ENCODE assay signal across 25 mouse cellular contexts in genomic region chr2:106631986-106632385, GRCm38 (mm10).
"Had no signal": no experiment of that assay in that cellular context is flagged by ENCODE, and none has a peak within 500 bp of the region (broad histone marks: within the 10 kb centered on the region; RNA-seq: fewer than 3 reads in every experiment).

No protein-coding gene starts in this region.

- ATAC-seq: forebrain, embryonic 13.5 days; forebrain, embryonic 14.5 days; forebrain, embryonic 15.5 days; forebrain, embryonic 16.5 days; forebrain, postnatal 0 days had no signal

- DNase-seq: cerebellum, adult 8-10 months; cerebellum, adult 9-10 months; cerebellum, adult 9-11 months; cerebellum, postnatal 25 days; cerebellum, postnatal 36 days; embryo, embryonic 11 days; forebrain, postnatal 0 days; gastrocnemius, adult 2 months; gastrocnemius, postnatal 10 days; gastrocnemius, postnatal 14 days; gastrocnemius, postnatal 25 days; gastrocnemius, postnatal 36 days; heart, adult 18-20 months; heart, adult 2 months had no signal

- H3K4me3 ChIP-seq: embryonic facial prominence, embryonic 10.5 days; embryonic facial prominence, embryonic 12.5 days; embryonic facial prominence, embryonic 13.5 days; embryonic facial prominence, embryonic 15.5 days; erythroblast, embryonic 14.5 days; forebrain, embryonic 10.5 days; forebrain, embryonic 12.5 days; forebrain, embryonic 13.5 days; forebrain, embryonic 15.5 days; gastrocnemius, adult 2 months; heart, adult 2 months had no signal

- H3K9ac ChIP-seq: embryonic facial prominence, embryonic 12.5 days; embryonic facial prominence, embryonic 13.5 days; embryonic facial prominence, embryonic 15.5 days; forebrain, embryonic 12.5 days; forebrain, embryonic 13.5 days; forebrain, embryonic 15.5 days; forebrain, postnatal 0 days had no signal

- H3K4me2 ChIP-seq: embryonic facial prominence, embryonic 12.5 days; embryonic facial prominence, embryonic 13.5 days; embryonic facial prominence, embryonic 15.5 days; forebrain, embryonic 12.5 days; forebrain, embryonic 13.5 days; forebrain, embryonic 15.5 days had no signal

- H3K36me3 ChIP-seq: embryonic facial prominence, embryonic 10.5 days; embryonic facial prominence, embryonic 12.5 days; embryonic facial prominence, embryonic 13.5 days; embryonic facial prominence, embryonic 15.5 days; forebrain, embryonic 10.5 days; forebrain, embryonic 12.5 days; forebrain, embryonic 15.5 days had no signal

- H3K27ac ChIP-seq: embryonic facial prominence, embryonic 10.5 days; embryonic facial prominence, embryonic 12.5 days; embryonic facial prominence, embryonic 13.5 days; embryonic facial prominence, embryonic 15.5 days; forebrain, embryonic 10.5 days; forebrain, embryonic 12.5 days; forebrain, embryonic 13.5 days; forebrain, embryonic 15.5 days; gastrocnemius, adult 2 months; heart, adult 2 months had no signal

- H3K4me1 ChIP-seq: embryonic facial prominence, embryonic 10.5 days; embryonic facial prominence, embryonic 12.5 days; embryonic facial prominence, embryonic 13.5 days; embryonic facial prominence, embryonic 15.5 days; forebrain, embryonic 10.5 days; forebrain, embryonic 12.5 days; forebrain, embryonic 13.5 days; forebrain, embryonic 15.5 days had no signal

- H3K27me3 ChIP-seq: embryonic facial prominence, embryonic 12.5 days; embryonic facial prominence, embryonic 13.5 days; embryonic facial prominence, embryonic 15.5 days; forebrain, embryonic 12.5 days; forebrain, embryonic 13.5 days; forebrain, embryonic 15.5 days had no signal

- H3K9me3 ChIP-seq: embryonic facial prominence, embryonic 10.5 days; embryonic facial prominence, embryonic 12.5 days; embryonic facial prominence, embryonic 13.5 days; embryonic facial prominence, embryonic 15.5 days; forebrain, embryonic 10.5 days; forebrain, embryonic 12.5 days; forebrain, embryonic 13.5 days; forebrain, embryonic 15.5 days had no signal
